Mouse (Mus musculus) frontal cortex, adult (tissue): ENCODE data around the gene Mtfmt.

Source experiments
- ATAC-seq: cut with Nextera tagmentation; 2 replicates; pipeline ENCODE4 v1.9.2; 2017; ENCODE audit warnings: mild to moderate bottlenecking, moderate library complexity, mixed read lengths; ENCODE audit not compliant: low TSS enrichment

Gene Mtfmt

DNA sequence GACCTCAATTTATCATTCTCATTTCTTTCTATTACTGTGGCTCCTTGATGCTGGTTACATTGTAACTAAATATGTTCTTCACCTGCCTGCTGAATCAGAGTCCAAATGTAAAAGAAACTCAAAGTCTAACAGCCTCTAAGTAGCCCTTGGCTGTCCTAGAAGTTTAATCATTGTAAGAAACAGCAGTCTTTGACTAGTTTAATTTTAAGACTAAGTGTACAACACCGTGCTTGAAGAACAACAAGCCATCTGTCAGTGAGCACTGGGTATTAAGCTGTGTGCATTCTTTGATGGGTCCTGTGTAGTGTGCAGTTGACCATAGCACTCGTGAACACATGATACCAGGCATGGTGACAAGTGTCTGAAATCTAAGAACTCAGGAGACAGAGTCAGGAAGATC, 8.1 kb upstream of the Mtfmt start:
- no peak for ATAC-seq

DNA sequence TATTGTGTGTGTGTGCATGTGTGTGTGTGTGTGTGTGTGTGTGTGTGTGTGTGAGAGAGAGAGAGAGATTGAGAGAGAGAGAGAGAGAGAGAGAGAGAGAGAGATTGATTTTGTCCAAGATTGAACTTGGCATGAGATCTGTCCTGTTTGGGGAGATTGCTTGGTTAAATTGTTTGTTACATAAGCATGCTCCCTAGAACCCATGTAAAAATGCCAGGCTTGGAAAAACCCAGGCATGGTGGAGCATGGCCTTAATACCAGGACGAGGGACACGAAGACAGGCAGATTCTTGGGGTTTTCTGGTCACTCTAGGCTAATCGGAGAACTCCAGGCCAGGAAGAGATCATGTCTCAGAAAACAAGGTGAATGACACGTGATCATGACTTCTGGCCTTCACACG, 7.6 kb upstream of the Mtfmt start:
- ATAC-seq, result no peak

DNA sequence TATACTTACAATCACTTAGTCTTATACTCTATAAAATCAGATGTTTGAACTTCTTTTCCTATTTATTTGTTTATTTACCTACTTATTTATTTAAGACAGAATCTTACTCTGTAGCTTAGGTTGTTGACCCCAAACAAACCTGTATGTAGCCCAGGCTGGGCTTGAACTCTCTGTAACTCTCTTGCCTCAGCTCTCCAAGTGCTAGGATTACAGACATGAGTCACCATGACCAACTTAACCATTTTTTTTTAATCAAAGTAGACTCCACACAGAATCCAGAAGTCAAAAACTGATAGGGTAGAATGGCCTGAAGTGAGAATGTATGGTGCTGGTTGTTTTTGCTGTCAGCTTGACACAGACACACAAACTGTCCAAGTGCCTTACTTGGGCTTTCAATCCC, 5.2 kb upstream of the Mtfmt start:
- no peak for ATAC-seq

DNA sequence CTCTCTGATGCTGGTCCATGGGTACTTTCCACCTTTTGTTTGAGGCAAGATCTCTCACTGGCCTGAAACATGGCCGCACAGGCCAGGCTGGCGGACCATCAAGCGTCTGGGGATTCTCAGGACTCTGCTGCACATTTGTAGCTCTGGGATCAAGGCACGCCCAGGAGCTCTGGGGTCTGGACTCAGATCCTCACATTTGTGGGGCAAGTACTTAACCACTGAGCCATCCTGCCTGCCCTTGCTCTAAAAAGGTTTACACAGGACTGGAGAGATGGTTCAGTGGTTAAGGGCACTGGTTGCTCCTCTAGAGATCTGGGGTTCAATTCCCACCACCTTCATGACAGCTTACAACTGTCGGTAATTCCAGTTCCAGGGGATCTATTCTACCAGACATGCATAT, 4.7 kb upstream of the Mtfmt start:
- ATAC-seq, result no peak

DNA sequence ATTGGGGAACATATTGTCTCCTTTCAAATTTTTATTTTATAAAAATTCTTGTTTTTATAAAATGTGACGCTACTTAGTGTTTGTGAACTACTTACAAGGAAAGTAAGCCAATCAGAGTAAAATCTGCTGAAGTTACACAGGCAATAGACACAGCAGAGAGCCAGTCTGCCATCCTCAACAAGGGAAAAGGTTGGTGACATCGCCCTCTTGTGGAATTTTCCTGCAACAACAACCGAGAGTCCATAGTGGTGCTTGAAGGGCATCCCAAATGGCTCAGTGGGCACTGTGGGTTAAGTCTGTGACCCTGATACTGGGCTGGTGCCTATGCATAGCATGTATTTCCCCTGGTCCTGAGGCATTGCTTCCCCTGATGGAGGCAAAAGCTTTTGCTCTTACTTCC, 3.3 kb upstream of the Mtfmt start:
- ATAC-seq, result peak; percentile 77

DNA sequence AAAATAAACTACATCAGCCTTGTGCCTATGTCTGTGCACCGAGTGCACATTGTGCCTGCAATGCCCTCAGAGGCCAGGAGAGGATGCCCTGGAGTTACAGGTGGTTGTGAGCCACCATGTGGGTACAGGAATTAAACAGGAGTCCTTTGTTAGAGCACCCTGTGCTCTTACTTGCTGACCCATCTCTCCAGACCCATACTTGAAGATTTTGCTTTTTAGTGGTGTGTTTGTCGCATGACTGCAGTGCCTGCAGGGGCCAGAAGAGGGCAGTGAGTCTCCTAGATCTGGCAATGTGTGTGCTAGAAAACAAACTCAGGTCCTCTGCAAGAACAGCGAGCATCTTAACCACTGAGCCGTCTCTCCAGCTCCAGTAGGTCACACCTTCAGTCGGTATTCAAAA, 1.4 kb upstream of the Mtfmt start:
- ATAC-seq, result no peak

DNA sequence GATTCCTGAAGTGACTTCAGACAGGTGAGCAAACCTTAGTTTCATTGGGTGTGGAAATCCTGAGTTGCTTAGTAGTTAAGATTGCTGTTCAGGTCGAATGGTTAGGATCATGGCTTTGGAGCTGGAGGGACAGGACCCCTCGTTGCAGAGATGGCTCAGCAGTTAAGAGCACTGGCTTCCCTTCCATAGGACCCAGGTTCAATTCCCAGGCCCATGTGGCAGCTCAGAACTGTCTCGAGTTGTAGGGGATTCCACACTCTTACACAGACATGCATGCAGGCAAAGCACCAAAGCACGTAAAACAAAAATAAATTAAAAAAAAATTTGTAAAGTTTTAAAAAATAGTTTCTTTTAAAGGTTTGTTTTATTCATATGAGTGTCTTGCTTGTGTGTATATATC, 371 bp upstream of the Mtfmt start:
- no peak for ATAC-seq

DNA sequence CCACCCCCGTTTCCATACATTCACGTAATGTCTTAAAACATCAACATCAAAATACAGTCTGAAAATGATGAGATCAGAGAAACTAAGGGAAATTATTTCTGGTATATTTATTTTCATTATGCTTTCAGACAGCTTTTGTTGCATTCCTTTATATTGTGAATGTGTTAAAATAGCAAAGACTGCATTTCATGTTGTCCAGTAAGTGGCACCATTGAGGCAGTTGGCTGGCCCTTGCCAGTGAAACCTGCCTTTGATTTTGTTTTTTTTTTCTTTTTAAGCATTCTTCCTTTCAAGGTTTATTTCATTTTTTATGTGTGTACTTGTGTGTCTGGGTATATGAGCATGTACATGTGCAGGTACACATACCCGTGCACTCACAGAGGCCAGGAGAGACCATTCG, 9.1 kb downstream of the Mtfmt start:
- ATAC-seq, result no peak

DNA sequence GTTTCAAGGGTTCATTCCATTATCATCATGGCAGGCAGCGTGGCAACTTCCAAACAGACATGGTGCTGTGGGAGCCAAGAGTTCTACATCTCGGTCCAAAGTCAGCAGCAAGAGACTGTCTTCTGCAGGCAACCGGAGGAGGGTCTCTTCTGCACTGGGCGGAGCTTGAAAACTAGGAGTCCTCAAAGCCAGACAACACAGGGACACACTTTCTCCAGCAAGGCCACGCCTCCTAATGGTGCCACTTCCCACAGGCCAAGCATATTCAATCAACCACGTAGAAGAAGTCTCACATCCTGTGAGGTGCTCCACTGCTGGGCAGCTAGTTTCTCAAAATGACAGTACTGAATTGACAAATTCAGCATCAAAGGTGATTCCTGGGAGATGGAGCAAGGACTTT, 12.4 kb downstream of the Mtfmt start:
- no peak for ATAC-seq

DNA sequence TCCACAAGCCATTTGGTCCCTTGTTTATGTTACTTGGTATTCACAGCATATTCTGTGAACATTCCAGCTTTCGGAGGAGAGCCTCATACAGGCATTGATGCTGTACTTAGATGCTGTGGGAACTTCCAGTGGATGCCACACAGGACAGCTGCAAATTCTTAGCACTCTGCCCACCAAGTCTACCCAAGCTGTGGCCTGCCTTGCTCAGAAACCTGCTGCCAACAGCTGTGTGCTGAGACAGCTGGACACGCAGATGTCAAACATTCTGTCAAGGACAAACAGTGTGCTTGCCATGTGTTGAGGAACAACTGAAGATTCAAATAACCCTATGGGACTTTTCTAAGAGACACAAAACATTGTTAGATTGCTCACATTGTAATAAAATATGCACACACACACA, 23.4 kb downstream of the Mtfmt start:
- ATAC-seq, result no peak

DNA sequence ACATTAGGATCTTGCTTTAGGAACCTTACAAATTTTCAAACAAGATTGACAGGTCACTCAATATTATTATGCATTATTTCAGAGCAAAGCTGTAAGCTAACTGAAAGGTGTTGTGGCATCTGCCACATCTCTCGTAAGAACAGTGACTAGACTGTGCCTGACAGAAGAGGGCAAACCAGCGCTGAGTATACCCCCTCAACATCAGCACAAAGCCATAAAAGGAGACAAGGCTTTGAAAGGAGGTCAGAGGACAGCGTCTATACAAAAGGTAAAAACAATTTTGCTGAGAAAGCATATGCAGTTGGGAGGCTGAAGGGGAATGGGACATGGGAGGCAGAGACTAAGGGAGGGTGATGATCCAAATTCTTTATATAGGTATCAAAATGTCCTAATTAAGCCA, 24.6 kb downstream of the Mtfmt start:
- ATAC-seq, result no peak

DNA sequence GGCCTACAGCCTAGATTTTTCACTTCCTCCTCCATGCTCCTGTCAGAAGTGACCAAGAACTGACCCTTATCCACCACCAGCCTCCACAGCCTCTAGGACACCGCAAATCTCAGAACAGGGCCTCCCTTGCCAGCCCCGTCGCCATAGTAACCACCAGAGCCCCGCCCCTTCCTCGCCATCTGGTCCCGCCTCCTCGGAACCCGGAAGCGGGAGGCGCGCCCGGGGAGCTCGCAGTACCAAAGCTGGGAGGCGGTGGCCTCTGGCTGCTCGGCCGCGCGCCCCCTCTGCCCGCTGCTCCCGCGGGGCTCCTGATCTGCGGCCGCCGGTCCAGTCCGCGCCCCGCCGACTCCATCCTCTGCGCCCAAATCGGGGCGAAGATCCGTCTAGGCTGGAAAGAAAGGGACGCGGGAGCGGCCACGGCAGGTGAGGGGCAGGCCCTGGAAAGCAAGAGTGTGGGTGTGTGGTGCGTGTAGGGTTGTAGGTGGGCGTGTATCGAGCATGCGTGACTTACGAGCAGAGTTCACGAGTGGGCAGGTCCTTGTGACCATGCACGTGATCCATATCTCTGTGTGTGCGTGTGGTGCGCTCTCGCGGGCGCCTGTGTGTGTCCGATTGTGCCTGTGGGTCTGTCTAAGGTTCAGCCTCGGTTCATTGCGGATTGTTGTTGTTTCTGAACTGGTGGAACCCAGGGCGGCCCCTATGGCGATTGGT, 25.3 kb downstream of the Mtfmt start, which contains the start of gene Spg21:
Gene Spg21, plus strand, starts transcription at position 216 of the 711 bp plus-strand sequence.
- peak; percentile 96 for ATAC-seq

DNA sequence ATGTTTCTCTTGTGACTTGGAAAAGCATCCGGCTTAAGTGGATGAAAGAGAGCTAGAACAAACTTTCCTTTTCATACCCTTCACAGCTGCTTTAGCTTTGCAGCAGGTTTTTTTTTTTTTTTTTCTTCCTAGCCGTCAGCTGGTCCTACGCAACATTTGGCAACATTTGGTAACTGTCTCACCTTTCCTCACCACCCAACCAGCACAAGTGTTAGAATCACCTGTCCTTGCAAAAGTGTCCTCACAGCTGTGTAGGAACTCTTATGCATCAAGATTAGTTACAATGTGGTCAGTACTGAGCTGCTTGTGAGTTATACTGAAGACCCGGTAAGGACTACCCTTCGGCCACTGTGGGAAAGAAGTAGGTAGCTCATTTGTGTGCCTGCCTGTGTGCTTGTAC, 27.0 kb downstream of the Mtfmt start:
- no peak for ATAC-seq

DNA sequence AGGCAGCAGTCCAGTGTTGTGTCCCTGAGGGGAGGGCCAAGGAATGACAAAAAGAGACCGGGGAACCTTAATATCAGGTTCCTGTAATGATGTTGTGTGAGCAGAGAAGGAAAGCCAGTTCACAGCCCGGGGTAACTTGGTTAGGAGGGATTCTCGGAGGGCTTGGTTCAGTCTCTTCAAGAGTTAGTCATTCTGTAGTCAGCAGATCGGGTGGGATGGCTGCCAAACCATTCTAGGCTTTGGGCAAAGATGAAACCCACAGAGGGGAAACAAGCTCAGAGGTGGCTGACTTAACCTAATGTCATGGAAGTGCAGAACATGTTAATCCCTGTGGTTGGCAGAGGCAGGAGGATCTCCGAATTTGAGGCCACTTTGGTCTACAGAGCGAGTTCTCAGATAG, 28.6 kb downstream of the Mtfmt start:
- ATAC-seq, result no peak

DNA sequence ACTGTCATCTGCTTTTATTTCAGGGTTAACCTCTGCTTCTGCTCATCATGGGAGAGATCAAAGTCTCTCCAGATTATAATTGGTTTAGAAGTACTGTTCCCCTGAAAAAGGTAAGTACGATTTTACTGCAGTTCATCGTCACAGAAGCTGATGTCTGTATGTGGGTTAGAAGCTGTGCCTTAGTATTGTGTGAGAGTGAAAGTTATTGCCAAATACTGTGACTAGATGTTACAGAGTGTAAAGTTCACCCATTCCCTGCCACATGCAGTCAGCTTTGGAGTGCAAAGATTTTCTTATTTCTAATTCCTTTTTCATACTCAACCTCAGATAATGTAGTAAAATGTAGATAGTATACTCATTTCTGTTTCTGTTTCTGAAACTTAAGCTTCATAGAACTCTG, 29.7 kb downstream of the Mtfmt start:
- no peak for ATAC-seq

DNA sequence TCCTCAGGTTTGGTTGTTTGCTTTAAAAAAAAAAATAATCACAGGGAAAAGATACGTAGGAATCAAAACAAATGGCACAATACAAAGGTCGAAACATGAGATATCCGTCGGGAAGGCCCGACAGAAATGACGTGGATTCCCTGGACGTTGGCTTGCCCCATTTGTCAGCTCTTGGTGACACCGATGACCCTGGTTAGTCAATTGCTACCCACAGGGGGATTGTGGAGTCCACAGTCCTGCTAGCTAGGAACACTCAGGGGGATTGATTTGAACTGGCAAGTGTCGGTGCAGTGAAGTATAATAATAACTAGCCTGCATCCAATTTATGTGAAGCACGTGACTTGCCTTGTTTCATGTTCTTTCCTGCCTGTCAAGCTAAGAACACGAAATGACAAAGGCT, 32.1 kb downstream of the Mtfmt start:
- ATAC-seq, result no peak

DNA sequence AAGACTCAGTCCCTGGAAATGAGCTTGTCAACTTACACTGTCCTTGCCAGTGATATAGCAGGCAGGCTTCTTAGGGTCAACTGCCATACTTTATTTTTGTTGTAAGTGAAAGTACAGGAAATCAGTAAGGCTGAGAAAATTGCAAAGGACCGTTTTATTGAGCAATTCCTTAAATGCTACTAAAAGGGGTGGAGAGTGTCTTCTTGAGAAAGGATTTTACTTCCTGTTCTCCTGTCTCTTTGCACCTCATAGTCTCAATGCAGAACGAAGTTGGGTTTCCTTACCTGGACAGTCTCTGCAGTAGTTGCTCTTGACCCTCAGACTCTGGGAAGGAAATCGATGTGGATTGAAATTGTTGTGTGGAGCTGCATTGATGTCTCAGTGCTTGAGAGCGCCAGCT, 37.2 kb downstream of the Mtfmt start:
- no peak for ATAC-seq

DNA sequence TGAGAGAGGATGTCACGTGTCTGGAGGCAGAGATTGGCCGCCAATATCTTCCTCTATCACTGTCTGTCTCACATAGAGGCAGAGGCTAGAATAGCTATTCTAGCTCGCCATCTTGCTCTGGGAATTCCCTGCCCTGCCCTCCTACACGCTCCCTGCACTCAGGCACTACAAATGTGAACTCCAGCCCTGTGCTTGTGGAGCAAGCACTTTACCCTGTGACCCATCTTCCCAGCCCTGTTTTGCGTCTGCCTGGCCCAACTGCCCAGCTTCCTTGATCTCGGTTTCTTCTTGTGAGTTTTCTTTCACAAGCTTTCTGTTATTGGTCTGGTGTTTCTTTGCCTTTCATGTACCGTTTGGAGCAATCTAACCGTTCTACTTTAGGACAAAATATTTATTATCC, 43.6 kb downstream of the Mtfmt start:
- no peak for ATAC-seq

DNA sequence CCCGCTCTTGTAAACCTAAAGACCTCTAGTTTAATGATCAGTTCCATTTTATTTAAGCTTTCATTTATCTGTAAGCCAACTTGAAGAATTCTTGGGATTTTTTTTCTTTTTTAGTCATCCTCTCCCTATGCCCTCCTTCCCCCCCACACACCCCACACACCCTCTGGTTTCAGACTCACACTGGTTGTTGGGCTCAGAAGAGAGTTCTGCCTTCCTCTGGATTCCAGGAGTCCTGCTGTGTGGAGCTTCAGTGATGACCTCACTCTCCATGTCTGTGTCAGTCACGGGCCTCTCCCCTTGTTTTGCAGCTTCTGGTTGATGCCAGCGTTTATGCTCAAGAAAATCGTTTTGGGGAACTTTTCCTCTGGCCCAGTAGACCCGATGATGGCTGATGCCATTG, 44.5 kb downstream of the Mtfmt start:
- ATAC-seq, result no peak

DNA sequence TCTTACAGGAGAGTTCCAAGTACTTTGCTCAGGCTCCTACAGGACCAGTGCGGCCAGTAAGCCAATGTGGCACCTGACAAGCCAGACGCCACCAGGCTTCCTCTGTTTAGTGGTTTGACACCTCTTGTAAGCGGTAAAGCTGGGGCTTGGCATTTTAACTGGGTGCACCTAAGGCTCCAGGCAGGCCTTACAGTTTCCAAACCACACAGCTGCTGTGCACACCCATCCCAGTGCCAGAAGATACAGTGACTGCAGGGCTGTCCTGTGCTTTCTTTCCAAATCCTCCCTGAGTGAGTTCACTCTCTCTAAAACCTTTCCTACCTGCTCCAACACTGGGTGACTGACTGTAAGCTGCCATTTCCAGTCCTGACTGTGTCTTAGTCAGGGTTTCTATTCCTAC, 55.9 kb downstream of the Mtfmt start:
- ATAC-seq, result no peak

DNA sequence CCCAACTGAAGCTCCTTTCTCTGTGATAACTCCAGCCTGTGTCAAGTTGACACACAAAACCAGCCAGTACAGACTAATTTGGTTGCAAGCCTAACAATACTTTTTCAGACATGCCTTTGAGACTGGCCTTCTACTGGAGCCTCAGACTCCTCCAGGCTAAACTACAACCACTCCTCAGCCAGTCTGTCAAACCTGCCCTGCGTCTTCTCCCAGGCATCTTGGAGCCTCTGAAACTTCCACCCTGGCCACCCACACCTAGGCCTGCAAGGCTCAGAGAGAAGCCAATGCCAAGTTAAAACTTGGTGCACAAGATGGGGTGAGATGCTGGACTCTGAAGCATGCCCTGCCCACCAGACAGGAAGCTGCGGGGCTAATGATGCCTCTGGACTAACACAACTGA, 56.8 kb downstream of the Mtfmt start:
- no peak for ATAC-seq

DNA sequence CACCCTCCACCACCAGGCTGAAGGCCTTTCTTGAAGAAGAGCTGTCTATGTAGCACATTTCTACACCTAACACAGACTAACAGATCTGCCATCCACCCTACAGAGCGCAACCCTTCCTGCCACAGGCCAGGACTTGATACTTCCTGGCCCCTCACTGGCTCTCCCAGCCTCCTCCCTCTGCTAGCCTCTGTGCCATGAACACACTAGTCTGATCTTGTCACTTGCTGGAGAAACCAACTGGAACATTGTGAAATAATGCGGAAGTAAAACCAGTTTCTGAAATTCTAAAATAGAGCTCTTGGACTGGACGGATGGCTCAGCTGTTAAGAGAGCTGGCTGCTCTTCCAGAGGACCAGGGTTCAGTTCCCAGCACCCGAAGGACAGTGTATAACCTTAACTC, 57.3 kb downstream of the Mtfmt start:
- no peak for ATAC-seq

DNA sequence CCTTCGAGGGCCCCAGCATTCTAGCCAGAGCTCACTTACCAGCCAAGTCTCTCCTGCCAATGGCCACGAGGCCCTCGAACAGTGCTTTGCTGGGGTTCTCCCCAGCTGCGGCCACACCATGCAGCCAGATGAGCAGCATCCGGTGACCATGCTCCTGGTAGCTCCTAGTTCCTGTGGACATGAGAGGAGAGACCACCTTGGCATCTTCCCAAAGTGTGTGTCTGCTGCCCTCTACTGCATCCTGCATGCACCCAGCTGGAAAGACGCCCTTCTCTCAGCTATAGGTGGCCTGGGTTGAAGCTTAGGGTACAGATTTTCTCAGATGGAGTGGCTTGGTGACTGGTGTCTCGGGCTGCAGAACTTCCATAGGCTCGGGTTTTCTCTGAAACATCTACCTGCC, 66.6 kb downstream of the Mtfmt start:
- ATAC-seq, result no peak
